Mouse (Mus musculus) spleen, adult 12 weeks (tissue): ENCODE data around the gene Tcp11x2.

Experiments
- DNase-seq: peaks from one replicate; pipeline ENCODE4 v3.0.0; 2022; ENCODE audit warnings: low spot score

Gene Tcp11x2

GRCm38 (mm10) chrX:135693633-135694032 lies at the start of gene Tcp11x2:
Tcp11x2 (minus strand) TSS chrX:135693790.
- DNase-seq = no peak

- no peak for DNase-seq
Observed at GRCm38 (mm10) chrX:135743056-135743355, 49.4 kb upstream of the Tcp11x2 start.

GRCm38 (mm10) chrX:135742304-135743055 lies 48.9 kb upstream of the Tcp11x2 start, which contains the start of the genes Armcx5 and Gprasp1:
Armcx5 (plus strand) TSS chrX:135742733.
Gprasp1 (plus strand) TSS chrX:135742733.
- peak; percentile 70 for DNase-seq

GRCm38 (mm10) chrX:135738730-135739520 lies 45.3 kb upstream of the Tcp11x2 start:
- DNase-seq = no peak

- DNase-seq = no peak
Observed at GRCm38 (mm10) chrX:135725161-135725560, 31.6 kb upstream of the Tcp11x2 start, which contains the start of gene Tmsb15a. Tmsb15a (minus strand) TSS chrX:135725261.

GRCm38 (mm10) chrX:135712845-135713244 lies 19.3 kb upstream of the Tcp11x2 start:
- no peak for DNase-seq

GRCm38 (mm10) chrX:135704349-135704748 lies 10.8 kb upstream of the Tcp11x2 start:
- no peak for DNase-seq

- DNase-seq = no peak
Observed at GRCm38 (mm10) chrX:135703111-135703510, 9.5 kb upstream of the Tcp11x2 start.

GRCm38 (mm10) chrX:135687802-135688201 lies 5.8 kb downstream of the Tcp11x2 start:
- DNase-seq = no peak

- no peak for DNase-seq
Observed at GRCm38 (mm10) chrX:135681858-135682257, 11.7 kb downstream of the Tcp11x2 start.

GRCm38 (mm10) chrX:135652173-135652772 lies 41.3 kb downstream of the Tcp11x2 start:
- DNase-seq = no peak

- DNase-seq = no peak
Observed at GRCm38 (mm10) chrX:135627605-135628004, 66.0 kb downstream of the Tcp11x2 start, which contains the start of gene Prame. Prame (minus strand) TSS chrX:135627705.
